Mouse (Mus musculus) liver, postnatal 0 days (tissue): ENCODE measurements around the gene Kirrel.

ENCODE experiments used
- CTCF ChIP-seq: sonication (generic); IDR thresholded peaks from 2 replicates; pipeline ENCODE4 v1.5.1; 2016; ENCODE audit warnings: antibody characterized with exemption, low read depth
- EP300 ChIP-seq: IDR thresholded peaks from 2 replicates; pipeline ENCODE4 v1.6.1; 2016; ENCODE audit warnings: antibody characterized with exemption, low read depth, mild to moderate bottlenecking

DNA sequence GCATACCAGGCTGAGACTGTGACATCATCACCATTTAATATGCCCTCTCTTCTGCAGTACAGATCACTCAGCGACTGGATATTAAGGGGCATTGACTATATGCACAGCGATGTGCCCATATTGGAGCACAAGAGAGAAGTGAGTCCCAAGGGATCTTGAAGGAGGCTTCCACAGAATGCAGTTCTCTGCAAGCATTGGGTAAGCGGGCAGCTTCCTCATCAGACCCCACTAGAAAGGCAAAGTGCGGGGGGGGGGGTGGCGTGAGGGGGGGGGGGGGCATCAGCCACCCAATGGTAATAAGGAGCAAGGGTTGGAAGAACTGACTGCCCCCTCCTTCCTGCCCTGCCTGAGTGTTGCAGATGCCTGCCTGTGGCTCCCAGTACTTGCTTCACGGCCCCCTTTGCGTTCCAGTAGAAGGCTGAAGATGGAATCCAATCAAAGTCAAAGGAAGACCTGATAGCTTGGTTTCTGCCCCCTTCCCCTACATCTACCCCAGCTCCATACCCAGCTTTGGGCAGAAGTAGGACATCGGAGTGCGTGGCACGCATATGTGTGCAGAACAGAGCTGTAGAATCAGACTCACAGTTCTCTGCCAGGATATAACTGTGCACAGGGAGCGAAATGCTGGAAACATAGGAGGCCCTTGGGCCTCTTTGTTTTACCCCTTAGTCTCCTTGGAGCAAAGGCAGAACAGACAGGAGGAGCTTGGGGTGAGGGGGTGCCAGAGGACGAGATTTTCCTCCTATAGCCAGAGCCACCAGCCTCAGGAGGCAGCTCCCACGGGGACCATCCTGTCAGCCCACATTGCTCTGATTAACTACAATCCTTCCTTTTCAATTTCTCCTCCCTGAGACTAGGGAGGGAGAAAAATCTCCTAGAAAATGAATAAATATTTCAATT lies 3.1 kb downstream of the Kirrel start:
- TF ChIP-seq EP300, result no peak
- no peak for TF ChIP-seq CTCF
